Mouse (Mus musculus) ovary, postnatal 36 days (tissue): ENCODE data around the gene Fras1.

Experiments used
- DNase-seq: peaks from one replicate; pipeline ENCODE4 v3.0.0; 2022; ENCODE audit warnings: low spot score, mixed read lengths

Fras1 gene

GRCm38 (mm10) chr5:96482054-96482453, 108.3 kb downstream of the Fras1 start:
- DNase-seq, result no peak

DNA sequence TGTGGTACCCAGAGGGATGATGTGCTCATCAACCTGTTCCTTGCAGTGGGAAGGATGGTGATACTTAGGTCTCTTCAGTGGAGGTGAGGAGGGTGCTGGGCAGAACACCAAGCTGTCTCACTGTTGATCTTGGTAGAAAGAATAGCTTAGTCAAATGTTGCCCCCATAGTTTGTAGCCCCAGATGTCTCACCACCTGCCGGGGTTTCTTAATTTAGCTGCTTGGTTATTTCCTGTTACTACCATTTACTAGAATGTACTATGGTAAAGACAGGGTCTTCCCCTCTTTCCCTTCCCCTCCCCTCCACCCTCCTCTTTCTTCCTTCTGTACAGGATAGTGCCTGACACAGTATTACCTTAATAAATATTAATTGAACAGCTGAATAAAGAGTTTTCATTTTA, 118.7 kb downstream of the Fras1 start:
- no peak for DNase-seq

DNA sequence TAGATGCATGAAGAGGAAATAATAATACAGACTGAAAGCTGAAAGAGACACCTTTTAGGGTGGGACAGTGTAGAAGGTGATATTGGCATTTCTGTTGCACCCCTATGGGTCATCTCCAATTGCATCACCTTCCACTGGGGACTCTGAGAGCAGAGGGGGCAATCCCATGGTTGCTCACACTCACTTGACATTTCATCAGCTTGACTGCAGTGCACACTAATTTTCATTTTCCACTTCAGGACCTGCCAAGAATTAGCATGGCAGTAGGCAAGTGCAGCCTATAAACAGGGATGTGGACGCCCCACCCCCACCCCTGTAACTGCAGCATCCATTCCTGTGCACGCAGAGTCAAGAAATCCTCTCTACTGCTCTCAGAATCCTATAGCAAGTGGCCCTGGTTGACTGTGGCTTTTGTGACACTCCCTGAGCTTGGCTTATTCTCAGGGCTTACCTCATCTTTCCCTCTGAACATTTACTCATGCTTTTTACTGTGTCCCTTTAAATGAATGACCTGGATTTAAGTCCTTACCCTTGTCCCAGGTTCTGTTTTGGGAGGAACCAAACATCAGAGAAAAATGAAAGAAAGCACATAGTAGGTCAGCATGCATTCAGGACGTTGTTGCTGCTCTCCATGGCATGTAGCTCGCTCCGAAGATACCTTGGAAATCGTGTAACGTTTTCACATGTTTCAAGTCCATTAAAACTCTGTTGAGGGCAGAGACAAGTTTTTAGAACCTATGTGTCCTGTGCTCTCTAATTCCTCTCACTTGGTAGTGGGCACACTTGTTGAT, 120.9 kb downstream of the Fras1 start:
- no peak for DNase-seq

GRCm38 (mm10) chr5:96498083-96498482, 124.3 kb downstream of the Fras1 start:
- DNase-seq, result no peak

- DNase-seq, result no peak
Observed at GRCm38 (mm10) chr5:96501783-96502182, 128.0 kb downstream of the Fras1 start.

- DNase-seq, result no peak
Observed at GRCm38 (mm10) chr5:96502400-96502799, 128.6 kb downstream of the Fras1 start.

GRCm38 (mm10) chr5:96511005-96511404, 137.2 kb downstream of the Fras1 start:
- DNase-seq, result no peak

DNA sequence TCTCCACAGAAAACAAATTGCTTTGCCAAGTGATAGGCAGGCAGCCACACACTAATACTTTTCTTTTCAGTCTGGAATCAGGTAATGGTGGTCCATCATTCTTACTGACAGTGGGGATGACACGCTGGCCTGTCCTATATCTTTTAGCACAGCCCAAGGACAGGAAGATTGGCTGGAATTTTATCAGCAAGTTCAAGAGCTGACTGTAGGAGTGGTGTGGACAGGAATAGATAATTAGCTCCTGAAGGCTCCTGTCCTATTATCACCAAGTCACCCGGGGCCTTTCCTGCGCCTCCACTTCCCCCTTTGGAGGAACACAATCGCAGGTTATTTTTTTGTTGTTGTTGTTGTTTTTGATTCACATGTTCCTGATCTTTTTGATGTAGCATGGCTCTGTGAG, 139.6 kb downstream of the Fras1 start:
- DNase-seq, result no peak

DNA sequence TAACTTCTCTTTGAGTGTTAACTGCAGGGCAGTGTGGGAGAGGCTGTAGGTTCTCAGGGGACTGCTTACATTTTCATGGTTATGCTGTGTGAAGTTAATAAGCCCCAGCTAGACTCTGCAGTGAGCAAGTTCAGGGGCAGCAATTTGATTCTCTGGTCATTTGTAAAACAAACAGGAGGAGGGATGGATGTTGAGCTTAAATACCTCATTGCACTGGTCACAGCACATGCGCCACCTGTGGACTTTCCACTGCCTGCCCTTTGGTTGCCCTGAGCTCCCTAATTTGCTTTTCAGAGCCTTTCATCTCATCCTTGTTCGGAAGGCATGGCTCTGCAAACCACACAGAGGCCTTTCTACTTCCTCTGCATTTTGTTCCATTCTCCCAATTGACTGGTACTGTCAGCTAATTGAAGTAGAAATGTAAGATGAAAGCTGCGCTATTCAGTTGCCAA, 142.1 kb downstream of the Fras1 start:
- no peak for DNase-seq

GRCm38 (mm10) chr5:96516329-96516728, 142.6 kb downstream of the Fras1 start:
- DNase-seq, result peak; percentile 4

GRCm38 (mm10) chr5:96521541-96521940, 147.8 kb downstream of the Fras1 start:
- no peak for DNase-seq

GRCm38 (mm10) chr5:96522909-96523409, 149.2 kb downstream of the Fras1 start:
- DNase-seq, result no peak

DNA sequence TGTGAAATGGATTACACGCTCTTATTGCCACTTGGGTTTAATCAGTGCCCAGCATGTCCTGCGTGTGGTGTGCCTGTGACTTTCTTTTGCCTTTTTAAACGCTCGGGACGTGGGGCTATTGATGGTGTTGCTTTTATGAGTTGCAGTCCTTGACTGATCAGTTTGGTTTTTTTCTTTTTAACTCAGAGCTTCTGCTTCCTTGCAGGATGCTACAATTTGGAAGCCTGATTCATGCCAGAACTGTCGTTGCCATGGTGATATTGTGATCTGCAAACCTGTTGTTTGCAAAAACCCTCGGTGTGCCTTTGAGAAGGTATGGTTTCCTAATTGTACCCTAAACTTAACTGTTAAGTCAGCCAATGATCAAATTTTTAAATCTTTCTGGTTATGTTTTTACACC, 154.5 kb downstream of the Fras1 start:
- no peak for DNase-seq

DNA sequence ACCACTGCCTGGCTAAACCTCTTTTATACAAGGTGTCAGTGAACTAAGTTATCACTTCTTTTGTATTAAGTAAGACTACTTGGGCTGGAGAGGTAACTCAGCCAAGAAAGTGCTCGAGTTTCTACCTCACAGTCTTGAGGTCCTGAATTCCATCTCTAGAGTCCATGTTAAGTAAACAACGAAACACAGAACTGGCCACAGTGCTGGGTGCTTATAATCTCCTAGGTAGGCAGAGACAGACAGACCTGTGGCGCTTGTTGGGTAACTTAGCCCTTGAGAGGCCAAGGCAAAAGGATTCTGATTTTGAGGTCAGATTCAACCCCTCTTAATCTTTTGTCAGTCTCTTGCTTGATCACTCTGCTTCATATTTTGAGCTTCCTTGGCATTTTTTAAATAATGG, 156.8 kb downstream of the Fras1 start:
- no peak for DNase-seq

DNA sequence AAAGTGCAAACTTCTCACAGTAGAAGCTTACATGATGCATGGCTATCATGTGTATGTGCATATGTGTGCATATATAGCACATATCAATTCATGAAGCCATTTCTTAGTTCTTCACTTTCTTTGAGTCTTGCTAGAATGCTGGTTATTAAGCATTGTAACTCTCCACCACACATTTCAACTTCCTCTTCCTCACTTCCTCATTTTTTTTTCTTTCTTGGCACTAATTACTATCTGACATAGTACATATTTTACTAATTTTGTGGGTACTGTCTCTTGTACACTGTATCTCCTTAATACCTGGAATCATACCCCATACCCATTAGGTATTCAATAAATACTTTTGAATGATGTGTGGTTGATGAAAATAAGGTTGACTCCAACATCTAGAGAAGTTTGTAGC, 158.2 kb downstream of the Fras1 start:
- DNase-seq, result no peak

- no peak for DNase-seq
Observed at GRCm38 (mm10) chr5:96536527-96536926, 162.8 kb downstream of the Fras1 start.

DNA sequence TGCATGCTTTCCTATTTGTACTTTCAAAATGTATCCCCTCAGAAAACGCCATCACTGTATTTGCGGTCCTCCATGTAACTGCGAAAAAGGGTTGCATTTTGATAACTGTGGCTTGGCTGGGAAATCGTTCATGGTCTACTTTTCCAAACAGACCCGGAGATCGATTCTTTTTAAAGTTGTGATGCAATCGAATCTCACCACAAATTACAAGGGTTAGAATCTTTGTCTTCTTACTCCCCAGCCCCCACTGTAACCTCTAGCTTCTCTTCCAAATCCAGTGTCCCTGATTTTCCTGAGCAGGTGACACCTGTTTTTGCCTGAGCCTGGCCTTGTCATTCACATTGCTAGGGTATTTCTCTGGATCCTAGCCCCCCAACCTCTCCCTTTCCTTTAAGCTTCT, 163.2 kb downstream of the Fras1 start:
- DNase-seq, result no peak

DNA sequence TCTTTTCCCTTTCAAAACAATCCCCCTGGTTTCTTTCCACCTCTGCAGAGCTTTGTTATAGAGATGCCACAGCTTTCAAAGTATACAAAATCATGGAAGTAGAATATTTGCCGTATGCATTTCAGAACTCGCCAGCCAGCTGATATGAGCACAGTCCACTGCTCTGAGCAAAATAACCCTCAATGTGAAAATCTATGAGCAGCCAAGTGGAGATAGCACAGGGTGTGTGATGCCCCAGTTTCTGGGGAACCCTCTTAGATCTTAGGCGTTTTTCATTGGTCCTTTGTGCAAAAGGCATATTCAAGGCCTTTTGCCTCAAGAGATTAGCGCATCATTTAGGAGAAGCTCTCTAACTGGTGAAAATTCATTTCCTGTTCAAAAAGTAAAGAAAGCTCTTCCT, 170.4 kb downstream of the Fras1 start:
- no peak for DNase-seq

DNA sequence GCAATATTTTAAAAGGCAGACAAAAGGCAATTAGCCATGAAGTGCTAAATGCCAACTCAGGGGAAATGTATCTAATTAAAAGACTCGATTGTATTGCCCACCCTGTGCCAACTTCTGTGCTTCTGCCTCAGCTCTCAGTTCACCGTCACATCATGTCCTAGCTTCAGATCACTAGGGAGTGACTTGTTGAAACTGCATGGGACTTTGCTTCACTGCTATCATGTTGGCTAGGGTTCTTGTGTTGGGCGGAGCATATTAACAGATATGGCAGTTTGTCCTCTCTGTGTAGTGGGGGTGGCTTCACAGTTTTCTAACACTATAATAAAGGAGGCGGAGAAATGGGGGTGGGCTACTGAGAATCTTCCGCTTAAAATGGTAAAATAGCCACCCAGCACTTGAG, 172.2 kb downstream of the Fras1 start:
- no peak for DNase-seq

- DNase-seq, result no peak
Observed at GRCm38 (mm10) chr5:96554940-96555679, 181.4 kb downstream of the Fras1 start.

DNA sequence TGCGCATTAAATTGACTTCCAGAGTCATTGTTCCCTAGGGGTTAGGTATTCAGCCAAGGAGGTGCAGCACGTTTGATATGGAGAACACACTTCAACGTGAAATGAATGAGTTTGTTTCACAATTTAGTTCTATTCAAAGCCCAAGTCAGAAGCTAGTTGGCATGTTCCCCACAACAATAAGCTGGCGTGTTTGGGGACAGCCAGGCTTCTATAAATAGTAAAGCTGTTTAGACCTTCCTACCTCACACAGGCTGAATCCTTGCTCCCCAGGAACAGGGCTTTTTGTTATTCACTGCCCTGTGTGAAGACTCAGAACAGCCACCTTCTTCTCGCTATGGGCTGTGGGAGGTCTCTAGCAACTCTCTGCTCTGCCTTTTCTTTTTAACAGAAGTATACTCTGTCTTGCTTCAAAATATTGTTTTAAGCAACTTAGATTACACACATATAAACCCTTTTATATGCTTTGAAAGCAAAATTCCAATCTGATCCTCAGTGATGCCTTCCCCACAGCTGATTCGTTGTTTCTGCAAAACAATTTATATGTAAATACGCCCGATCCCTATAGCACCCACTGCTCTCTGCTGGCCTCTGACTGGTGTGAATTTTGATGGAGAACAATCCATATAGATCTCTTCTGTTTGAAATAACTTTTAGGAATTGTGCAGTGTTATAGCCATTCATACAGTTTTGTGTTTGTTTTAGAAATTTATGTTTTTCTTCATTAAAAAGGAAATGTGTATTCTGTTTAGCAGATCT, 184.5 kb downstream of the Fras1 start:
- DNase-seq, result no peak

GRCm38 (mm10) chr5:96574586-96574985, 200.8 kb downstream of the Fras1 start:
- DNase-seq, result no peak

DNA sequence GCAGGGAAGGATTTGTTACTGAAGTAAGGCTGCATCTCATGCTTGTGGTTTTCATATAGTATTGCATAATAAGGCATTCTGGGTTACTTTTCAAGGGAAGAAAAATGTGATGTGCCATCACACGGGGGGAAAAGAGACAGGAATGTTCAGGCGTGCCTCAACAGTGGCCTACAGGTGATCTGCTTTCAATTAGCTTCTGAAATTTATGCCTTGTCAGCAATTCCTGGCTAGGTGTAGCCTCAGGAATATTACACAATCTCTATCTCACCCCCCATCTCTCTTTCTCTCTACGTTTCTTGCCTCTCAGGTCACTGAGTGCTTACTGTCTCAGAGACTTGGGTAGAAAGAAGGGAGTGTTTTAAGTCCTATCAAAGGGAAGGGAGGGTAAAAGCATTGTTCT, 204.9 kb downstream of the Fras1 start:
- DNase-seq, result no peak
